Mouse (Mus musculus) erythroblast, adult 5-6 weeks (primary cell): ENCODE results near the gene Cab39. TPM values are rescaled to one million over a fixed set of nuclear protein-coding genes. Genes with fewer than 3 reads are reported as not detected.

ENCODE experiments used
- ATAC-seq: replicated peaks from 2 replicates; pipeline ENCODE4 v1.8.0; 2016; ENCODE audit warnings: moderate number of reproducible peaks, mild to moderate bottlenecking, moderate TSS enrichment, inconsistent platforms; ENCODE audit not compliant: poor library complexity, low FRiP score, severe bottlenecking
- total RNA-seq, 2 experiments: library from RNA; stranded (forward) in 1 of 2; stranded (reverse) in 1 of 2; fragments of 150-400 nt in 1 of 2; fragments of 200-764, 138-1000 nt in 1 of 2; gene quantifications; 2 replicates each; pipeline versions ENCODE4 v1.2.3 to v1.2.4; 2015 to 2017; ENCODE audit warnings: low replicate concordance in 2 of 2

Gene Cab39
- total RNA-seq, 2 experiments from 2014 or later, result 24.6 to 48.6 TPM

DNA sequence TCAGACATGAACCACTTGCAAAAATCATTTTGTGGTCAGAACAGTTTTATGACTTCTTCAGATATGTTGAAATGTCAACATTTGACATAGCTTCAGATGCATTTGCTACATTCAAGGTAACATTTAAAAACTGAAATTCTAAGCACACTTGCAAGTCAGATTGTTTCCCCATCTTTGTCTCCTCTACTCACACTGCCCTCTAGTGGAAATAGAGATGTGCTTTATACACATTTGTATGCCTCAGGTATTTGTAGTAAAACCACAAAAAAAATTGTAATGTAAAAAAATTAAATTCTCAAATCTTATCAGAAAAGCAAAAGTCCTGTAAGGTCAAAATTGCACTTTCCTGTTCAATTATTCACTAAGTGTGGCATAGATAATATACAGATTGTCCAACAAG is 49.0 kb downstream of the Cab39 start:
- no peak for ATAC-seq

DNA sequence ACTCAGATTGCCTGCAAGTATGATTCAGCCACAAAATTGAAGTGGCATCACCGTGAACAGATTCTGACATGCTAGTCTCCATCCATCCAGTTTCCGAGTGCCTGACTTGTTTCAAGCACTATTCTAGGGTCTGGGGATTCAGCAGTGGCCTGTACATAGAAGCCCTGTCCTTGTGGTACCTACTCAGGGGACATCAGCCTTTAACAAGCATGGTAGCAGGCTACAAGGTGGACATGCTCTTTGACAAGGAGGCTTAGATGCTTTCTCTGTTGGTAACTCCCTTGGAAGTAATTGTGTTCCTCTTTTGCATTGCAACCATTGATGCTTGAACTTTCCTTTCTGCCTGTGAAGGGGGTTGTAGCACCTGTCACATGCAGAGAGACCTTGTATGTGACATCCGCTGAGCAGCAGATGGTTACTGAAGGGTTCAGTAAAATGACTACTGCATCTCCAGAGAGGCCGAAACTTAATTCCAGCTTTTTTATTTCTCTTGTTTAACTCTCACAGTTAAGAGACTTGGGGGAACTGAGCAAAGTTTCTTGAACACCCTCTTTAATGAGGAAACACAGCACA is 50.1 kb downstream of the Cab39 start:
- ATAC-seq, result no peak

DNA sequence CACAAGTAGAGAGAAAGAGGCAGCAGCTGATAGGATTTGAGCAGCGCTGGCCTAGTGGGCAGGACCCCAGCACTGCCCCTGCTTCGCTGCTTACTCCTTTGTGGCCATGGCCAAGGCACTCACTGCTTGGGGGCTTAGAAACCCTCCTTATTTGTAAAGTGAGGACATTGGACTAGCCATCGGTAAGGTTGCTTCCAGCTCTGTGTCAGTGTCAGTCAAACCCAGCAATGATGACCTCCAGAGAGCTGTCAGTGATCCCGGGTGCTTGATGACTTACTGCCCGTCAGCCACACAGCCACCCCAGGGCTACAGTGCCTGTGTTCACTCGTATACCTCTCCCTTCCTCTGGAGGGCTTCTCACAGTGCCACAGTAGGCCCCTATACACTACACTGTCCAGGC is 51.7 kb downstream of the Cab39 start:
- no peak for ATAC-seq

DNA sequence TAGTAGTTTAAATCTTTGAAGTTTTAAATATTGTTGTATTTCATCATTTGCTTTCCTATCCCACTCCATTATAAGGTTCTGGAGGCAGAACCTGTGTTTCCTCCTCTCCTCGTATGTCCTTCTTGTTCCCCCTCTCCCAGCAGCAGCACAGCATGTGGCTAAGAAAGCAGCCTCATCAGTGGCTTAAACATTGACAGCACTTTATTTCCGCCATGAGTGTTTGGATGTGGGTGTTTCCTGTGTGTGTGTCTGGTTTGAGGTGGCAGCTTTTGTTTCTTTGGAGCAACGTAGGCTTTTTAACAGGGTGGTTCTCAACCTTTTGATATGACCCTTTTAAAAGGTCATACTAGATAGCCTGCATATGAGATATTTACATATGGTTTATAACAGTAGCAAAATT is 52.2 kb downstream of the Cab39 start:
- ATAC-seq, result no peak

DNA sequence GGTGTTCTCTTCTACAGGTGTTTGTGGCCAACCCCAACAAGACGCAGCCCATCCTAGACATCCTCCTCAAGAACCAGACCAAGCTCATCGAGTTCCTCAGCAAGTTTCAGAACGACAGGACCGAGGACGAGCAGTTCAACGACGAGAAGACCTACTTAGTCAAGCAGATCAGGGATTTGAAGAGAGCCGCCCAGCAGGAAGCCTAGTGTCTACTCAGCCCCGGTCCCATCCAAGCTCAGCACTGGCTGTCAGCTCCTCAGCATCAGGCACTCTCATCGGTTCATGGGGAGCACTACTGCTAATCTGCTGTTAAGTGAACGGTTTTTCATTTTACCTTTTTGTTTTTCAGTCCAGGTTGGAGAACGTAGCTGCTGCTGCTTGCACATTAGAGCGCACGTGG is 55.8 kb downstream of the Cab39 start:
- ATAC-seq, result no peak

DNA sequence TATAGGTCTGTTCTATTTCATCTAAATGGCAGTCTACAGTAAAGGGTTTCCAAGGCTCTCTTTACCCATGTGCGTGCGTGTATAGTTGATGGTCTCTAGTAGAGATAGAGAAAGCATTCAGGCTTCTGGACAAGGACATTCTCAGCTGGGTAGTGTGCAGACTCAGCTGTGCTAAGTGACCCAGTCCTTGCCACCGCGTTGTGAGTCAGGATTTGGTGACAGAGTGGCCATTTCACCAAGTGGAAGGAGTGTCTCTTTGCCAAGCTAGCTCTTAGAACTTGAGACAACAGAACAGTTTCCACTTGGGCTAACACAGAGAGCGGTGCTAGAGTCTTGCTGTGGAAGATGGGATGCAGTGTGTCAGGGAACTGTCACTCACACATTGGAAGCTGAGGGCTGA is 57.6 kb downstream of the Cab39 start:
- no peak for ATAC-seq

DNA sequence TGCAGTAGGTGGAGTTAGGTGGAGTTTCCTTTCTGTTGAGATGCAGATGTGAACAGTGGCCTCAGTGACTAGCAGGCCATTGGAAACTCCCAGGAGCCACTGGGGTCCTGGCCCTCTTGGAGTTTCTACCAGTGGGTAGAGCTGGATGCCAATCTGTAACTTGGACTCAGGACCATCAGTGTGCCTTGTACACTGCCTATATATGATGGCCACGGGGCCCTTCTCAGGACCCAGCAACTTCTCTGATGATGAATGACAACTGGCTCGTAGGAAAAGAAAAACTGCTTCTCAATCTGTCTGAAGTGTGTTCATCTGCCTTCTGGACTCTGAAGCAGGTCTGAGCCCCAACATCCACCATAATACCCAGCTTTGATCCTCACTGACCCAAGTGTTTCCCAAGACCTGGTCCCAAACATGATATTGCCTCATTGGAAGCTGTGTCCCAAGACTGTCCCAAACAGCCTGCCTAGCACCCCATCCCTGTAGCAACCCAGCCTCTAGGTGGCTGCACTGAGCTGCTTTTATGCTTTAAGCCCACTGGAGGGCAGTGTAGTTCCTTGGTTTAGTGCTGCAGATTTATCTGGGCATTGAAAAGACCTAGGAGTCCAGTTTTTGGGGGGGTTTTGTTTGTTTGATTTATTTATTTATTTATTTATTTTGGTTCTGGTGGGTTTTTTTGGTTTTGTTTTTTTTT is 59.9 kb downstream of the Cab39 start:
- ATAC-seq, result peak; percentile 88

DNA sequence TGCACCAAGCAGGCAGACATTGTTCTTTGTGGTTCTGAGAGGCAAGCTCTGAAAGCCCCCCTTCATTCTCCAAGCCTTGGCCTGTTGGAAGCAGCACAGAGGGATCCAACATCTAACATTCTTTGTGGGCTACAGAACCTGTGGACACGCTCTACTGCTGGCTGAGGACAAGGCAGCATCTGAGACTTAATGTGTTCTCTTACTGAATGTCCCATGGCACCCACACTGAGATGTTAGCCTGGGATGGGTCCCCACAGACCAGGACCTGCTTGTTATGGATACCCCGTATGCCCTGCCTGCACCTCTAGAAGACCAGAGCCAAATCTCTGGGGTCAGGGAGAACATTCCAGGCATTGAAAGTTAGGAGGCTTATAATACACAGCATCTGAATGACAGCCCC is 60.6 kb downstream of the Cab39 start:
- no peak for ATAC-seq

DNA sequence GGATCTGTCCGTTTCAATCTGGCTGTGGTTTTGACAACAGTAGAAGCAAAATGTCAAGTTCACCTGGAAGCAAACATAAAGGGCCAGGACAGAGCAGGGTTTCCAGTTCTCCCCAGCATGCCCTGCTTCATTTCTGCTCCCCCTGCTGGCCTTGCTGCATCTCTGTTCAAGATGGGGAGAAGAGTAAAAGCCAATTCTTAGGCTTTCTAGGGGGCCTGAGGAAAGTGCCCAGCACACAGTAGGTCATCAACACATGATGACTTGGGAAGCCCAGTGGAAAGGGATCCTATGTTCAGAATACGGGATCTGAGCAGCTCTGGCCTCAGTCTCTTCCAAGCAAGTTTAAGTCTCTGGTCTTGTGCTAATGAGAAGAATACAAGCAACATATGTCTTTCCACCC is 61.2 kb downstream of the Cab39 start:
- ATAC-seq, result no peak

DNA sequence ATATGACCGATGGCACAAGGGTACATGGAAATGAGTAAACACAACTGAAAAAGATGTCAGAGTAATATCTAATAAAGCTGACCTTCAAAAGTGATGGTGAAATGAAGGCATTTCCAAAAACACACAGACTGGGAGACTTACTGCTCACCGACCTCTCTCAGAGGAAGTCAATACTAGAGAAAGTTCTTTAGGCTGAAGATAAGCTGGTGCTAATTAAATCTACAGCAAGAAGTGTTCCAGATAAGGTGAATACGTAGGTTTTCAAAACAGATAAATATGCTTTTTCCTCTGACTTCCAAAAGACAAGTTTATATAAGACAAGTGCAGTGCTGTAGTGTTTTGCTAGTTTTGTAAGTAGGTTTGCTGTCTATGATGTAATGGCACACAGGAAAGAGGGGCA is 63.0 kb downstream of the Cab39 start:
- ATAC-seq, result no peak

DNA sequence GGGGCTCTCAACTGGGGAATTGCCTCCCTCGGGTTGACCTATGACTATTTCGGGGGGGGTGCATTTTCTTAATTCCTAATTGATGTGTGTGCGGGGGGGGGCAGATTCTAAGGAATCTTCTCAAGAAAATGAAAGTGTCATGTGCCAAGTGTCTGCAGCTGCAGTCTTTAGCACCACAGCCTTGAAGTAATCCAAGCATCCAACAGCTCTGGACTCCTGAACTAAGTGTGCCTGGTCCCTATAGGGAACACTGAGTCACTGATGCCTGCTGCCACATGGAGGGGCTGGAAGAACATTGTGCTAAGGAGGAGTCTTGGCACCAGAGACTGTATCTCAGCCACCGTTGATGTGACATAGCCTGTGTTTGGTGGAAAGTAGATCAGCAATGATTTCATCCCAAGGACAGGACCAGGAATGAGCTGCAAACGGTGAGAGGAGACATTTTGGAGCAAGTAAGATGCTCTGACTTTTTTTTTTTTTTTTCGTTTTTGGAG is 64.1 kb downstream of the Cab39 start:
- ATAC-seq, result no peak

DNA sequence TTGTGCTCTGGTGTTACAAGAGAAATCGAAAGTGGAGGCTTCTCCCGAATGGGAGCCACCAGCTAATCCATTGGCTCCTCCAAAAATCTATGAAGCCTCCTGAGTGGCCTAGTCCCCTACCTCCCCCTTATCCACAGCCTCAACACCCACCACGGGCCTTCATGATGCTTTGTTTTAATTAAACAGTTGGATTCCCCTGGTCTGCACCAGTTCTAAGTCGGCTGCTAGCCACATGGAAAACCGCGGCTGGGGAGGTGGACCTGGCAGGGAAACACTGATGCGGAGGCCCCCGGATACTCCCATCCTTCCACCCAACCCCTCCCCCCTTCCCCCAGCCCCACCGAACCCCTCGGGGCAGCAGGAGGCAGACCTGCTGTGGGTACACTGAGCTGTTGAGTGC is 71.1 kb downstream of the Cab39 start:
- ATAC-seq, result no peak

DNA sequence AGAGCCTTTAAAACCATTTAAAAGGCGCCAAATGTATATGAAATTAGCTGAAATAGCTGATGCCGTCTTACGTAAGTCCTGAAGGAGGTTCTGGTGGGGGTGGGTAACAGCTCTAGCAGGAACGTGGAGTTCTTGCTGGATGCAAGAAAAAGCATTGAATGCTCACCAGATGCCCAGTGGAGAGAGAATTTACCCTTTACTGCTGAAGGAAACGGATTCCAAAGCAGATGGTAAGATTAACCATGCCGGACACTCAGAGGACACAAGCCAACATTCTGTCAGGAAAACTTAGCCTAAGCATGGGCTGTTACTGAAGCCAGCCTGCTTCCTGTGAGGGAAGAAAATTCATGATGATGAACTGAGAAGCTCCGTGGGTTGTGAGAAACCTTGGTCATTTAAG is 76.8 kb downstream of the Cab39 start:
- ATAC-seq, result no peak

DNA sequence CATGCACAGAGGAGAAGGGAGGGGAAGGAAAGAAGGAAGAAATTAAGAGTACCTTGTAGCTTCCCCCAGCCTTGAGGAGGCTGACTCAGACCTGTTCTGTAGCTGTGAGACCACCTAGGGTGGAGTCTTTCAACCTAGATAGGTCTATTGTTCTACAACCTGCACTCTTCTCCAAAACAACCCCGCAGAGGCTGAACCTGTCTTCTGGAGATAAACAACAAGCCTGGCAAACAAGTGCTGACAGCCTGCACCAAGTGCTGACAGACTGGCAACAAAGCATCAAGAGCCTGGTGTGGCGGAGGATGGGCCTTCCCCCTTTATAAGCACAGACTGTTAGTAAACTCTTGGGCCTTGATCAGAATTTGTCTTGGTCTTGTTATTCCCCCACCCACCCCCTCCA is 77.3 kb downstream of the Cab39 start:
- ATAC-seq, result no peak

DNA sequence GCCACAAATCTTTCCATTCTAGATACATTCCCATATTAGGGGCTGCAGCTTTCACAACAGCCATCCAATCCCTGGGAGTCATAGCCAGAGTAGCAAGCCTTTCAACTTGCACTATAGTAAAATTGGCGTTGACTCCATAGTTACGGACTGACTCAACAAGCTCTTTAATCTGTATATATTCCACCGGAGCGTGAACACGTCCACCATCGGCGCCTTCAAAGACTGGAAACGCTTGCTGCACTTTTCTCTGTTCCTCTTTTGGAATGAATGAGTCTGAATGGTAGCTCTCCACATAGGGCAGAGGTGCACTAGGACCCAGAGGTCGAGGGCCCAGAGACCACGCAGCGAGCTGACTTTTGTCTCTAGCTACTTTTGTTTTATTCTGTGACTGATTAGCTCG is 88.8 kb downstream of the Cab39 start:
- no peak for ATAC-seq

DNA sequence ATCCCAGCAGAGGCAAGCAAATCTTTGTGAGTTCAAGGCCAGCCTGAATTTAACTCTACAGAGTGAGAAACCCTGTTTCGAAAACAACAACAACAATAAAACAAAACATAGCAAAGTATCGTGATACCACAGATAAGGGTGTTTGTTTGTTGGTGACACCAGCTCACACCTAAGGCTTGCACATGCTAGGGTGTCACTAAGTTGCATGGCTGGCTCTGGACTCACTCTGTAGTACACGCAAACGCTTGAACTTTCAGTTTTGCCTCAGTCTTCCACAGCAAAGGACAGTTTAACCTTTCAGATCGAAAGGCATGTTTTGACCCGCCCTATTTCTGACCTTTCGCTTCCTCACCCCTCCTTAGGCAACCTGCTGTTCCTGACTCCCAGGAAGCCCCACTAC is 94.0 kb downstream of the Cab39 start:
- no peak for ATAC-seq

DNA sequence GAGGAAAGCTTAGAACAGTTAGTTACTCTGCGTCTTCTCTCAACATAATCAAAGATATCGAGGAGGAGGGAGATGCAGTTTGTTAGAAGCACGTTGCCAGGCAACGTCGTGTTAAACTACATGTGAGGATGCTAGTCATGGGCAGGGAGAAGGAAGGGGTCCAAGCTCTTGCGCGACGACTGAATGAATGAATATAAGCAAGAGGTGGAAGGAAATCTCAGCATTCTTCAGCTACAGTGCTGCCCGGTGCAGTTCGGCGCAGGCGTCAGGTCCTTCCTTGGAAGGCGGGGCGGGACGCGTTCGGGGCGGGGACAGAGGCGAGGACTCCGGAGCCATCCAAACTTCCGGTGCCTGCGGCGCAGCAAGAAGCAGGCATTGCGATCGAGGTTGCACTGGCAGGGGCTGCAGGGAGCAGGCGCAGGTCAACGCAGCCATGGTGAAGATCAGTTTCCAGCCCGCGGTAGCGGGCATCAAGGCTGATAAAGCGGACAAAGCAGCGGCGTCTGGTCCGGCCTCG is 101.0 kb downstream of the Cab39 start, which contains the start of gene Itm2c:
TSS of gene Itm2c (plus strand) at position 51 of the 517 bp plus-strand sequence.
- ATAC-seq, result peak; percentile 78

DNA sequence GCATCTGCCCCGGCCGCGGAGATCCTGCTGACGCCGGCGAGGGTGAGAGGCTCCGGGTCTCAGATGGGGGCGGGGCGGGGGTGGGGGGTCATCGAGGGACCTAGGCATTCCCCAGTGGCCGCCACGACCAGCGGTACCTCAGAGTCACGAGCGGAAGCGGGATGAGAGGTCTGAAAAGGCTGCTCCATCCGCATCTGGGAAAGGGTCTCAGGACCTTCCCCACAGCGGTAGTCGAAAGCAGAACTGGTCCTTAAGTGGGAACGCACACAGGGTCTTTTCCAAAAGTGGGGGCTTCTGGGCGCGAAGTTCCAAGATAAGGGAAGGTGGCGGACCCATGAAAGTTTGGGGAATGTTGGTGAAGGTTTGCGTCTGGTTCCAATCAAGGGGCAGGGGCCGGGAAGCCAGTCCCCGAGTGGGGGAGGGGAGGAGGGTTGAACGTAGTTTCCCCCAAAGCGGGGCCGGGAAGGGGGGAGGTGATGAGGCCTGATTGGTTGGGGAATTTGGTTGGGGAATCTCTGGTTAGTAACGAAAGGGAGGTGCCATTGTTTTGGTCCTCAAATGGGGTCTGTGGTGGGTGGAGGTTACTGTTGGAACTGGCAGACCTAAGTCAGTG is 101.6 kb downstream of the Cab39 start:
- ATAC-seq, result no peak

DNA sequence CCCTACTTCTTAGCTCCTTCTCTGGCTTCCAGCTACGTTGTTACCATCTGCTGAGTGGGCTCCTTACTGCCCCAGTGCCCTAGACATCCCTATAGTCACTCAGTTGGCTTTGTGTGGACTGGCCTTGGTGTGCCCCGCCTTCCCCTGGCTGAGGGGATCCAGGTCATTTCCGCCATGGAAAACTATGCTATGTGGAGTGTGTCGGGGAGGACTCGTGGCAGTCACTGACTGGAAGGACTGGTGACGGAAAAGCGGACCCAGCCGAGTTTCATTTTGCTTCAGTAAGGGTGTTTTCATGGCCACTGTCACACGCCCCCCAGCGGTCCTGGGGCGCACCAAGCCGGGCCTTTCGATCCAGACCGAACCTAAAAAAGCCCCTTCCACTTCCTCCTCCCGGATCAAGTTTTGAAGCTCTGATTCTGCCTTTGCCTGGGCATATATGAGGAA is 102.2 kb downstream of the Cab39 start:
- ATAC-seq, result peak; percentile 60; the same call in 1 of the 2 replicates

DNA sequence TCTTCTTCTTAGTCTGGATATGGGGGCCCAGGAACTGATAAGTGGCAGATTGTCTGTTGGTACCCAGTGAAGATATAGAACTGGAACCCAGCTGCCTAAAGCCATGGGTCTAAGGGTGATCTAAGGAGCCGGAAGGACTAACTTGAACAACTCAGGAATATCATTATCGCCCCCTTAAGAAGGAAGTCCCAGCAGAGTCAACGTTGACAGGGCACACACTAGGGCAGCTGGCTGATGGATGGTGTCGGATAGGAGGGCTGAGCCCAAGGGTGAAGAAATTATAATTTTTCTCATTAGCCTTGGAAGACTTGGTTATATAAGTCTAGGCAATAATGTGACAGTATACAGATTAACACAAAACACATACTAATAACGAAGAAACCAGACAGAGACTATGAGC is 102.9 kb downstream of the Cab39 start:
- no peak for ATAC-seq
